Mouse (Mus musculus) thymus, postnatal 25 days (tissue): ENCODE data around the gene Shank1.
"Not testable (repeated sequence)": the region's sequence is repeated elsewhere in the genome, so short reads cannot be mapped to it uniquely, and the experiment has no call there.

Experiments
- DNase-seq: peaks from one replicate; pipeline ENCODE4 v3.0.0; 2022

Gene Shank1

DNA sequence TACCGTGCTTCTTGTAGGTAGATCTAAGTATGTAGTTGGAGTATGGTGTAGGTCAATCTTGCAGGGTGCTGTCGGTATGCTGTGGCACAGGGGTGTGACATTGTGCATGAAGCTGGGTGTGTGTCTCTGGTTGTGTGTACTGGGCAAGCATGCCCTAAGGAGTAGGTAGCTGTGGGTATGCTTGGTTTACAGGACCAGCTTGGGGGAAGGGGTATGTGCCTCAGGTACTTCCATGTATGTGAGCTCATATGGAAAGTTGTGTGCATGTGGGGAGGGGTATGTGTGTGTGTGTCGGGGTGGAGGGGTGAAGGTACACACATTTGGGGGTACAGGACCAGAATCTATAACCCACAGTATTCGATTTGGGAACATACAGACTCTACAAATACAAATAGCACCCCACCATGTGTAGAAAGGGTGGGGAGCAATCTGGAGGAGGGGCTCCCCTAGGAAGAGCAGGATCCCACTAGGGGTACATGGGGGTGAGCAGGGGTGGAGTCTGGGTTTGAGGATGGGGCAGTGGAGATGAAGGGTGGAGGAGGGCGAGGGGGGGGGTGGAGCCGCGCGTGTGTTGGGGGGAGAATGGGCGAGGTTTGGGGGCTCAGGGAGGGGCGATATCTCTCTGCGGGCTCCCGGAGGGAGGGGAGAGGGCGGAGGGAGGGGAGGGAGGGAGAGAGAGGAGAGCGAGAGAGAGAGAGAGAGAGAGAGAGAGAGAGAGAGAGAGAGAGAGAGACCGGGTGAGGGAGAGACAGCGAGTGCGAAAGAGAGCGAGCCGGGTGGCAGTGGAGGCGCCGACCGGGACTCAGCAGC lies at the start of gene Shank1:
Shank1 (plus strand) TSS at position 779 of the 810 bp plus-strand sequence.
- no peak for DNase-seq

DNA sequence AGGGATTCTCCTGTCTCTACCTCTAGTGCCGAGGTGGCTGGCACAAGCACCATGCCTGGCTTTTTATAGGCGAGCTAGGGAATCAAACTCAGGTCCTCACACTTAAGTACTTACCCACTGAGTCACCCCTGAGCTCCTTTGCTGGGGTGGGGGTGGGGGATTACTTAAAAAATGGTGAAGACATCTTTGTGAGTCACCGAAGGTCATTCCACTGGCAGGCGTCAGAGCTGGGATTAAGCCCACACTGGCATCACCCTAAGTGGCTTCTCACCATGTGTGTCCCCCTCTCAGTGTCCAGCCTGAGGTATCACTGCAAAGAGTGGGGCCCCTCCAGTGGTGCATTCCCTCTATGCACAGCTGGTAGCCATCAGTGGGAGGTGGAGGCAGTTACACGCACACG lies 49.6 kb upstream of the Shank1 start:
- DNase-seq = no peak

DNA sequence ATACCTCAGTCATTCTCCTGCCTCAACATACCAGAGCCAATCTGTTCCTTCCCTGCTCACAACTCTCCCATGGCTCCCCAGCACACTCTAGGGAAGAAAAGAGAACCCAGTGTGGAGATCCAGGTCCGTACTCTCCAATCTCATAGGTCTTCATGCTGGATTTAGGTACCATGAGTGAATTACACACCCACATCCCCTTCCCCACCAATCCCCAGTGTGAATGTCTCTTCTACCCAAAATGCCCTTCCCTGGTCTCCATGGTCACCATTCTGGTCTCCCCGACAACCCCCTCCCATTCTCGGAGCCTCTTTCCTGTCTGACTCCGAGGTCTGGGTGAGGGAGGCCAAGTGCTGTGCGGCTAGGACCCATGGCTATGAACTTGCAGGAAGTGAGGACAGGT lies 48.9 kb upstream of the Shank1 start, which contains the start of gene Gm15517:
Gm15517 (plus strand) TSS at position 301 of the 400 bp plus-strand sequence.
- DNase-seq = no peak

DNA sequence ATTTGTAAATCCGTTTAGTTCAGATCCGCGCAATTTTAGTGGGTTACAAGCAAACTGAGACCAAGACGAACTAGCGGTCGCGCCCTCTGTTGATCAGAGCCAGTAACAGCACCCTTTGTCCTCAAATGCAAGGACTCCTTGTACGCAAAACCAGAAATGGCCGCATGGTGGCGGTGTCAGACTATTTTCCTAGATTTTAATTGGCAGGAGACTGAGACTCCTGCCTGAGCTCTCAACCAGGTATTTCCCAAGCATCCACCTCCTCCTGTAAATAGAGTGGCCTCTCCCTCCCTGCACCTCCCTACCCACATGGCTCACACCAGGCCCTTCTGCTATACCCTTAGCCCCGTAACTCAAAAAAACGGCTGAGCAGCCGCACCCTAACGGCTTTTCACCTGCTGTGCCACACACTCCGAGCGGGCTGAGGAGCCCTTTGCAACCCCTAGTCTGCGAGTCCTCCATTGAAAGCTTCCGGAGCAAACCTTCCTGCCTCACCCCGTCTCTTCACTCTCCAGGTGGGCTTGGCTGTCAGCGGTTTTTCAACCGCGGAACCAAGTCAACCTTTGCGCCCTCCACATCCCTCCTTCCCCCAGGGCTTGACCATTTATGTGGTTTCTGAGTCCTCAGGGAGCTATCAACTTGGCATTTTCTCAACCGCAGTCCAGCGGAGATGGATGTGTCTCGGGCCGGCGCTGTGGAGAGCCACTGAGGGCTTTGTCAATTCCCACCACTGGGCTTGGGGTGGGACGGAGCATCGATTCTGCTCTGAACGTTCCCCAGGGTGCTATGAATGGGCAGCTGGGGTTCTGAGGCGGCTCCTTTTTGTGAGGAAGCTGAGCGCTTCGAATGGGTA lies 47.0 kb upstream of the Shank1 start:
- peak; percentile 96 for DNase-seq

DNA sequence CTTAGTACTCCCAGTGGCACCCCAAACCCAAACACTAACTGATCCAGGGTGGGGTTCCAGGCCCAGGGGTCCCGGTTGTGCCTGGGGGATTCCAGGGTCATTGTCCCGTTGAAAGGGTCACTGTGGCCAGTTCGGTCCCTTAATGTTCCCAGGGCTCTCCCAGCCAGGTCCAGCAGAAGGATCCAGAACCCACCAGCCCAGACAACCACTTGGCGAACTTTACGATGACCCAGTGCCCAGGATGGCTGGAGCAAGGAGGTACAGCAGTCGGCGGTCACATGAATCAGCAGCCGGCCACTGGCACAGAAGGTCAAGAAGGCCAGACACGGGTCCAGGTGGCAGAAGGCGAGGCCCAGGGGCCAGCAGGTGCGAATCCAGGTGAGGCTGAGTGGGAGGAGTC lies 41.9 kb upstream of the Shank1 start:
- no peak for DNase-seq

DNA sequence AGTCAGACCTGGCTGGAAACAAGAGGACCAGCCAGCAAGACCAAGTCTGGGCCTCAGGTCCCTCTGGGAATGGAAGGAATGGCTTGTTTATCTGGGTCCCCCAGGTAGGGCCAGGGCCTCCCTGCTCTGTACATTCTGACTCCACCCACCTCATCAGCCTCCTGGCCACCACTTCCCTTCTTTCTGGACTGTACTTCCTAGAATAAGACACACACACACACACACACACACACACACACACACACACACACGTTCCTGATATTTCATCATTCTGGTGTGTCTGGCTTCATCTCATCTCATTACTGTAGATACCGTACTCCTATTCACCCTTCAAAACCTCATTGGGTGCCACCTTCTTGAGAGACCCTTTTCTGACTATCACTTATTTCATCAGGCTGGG lies 40.7 kb upstream of the Shank1 start:
- no peak for DNase-seq

DNA sequence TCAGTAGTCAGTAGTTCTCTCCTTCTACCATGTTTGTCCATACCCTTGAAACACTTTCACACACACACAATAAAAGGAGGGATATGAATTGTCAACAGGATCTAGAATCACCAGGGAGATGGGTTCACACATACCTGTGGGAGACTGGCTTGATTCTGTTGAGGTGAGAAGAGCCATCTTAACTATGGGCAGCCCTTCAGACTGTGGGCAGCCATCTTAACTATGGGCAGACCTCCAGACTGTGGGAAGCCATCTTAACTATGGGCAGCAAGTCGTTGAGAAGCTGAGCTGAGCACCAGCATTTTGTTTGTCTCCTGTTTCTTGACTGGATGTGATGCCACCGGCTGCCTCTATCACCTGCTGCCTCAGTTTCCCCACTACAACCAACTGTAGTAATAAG lies 38.7 kb upstream of the Shank1 start:
- DNase-seq = no peak

DNA sequence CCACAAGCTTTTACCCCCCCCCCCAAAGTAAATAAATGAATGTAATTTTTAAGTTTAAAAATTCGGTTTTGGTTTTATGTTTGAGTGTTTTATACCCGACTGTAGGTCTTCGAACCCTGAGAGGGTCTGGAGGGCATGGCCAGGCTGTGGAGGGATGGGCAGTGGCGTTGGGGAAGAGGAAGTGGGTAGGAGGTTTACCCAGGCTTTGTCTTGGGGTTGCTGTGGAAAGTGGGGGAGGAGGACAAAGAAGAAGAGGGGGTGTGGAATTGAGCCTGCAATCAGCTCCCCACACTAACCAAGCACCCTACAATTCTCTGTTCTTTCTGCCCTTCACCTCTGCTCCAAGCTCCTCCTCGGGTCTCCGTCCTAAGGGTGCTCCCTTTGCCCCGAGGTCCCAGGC lies 37.5 kb upstream of the Shank1 start:
- DNase-seq = no peak

DNA sequence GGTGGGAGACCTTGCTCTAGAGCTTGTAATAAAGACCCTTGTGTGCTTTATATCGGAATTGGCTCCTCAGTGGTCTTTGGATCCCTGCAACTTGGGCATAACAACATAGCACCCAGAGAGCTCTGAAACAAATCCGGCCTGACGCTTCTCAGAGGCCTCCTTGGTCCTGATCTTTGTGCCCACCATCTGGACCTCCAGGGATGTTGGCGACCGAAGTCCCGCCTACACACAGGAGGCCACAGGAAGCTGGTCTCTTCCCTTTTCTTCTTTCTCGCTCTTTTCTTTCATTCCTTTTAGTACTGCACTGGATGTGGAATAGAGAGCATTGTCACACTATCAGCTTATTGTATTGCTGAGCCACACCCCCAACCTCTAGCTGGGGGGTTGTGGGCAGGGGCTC lies 36.6 kb upstream of the Shank1 start:
- no peak for DNase-seq

DNA sequence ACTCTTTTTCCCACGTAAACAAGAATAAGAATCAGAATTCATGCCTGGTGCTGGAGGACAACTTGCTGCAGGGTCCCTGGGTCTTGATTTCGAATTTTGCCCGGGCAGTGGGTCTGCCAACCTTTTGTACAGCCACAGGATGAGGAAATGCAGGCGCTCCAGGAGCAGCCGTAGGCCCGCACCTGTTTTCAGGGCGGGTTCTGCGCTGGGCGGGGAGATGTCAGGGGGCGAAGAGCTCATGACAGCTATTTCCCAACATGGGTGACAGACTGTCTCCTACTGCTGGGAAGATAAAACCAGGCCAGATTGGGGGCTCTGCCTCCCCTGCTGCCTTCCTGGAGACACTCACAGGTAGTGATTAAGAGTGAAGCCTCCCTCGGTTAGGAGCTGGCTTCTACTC lies 36.0 kb upstream of the Shank1 start:
- DNase-seq = no peak

DNA sequence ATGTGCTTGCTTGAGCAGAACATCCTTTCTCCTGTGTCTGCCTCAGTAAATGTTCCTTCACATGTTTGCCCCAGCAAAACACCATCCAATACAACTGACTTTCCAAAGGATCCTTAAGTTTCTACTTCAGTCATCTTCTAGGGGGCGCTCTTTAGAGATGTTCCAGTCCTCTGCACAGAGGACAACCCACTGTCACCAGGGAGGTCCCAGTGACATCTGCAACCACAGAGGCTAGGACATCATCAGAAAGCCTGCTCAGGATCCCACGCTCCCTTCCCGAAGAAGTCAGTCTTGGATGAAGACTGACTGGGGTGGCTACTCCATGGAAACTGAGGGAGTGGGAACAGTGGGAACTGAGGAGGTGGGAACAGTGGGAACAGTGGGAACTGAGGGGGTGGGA lies 34.5 kb upstream of the Shank1 start:
- no peak for DNase-seq

DNA sequence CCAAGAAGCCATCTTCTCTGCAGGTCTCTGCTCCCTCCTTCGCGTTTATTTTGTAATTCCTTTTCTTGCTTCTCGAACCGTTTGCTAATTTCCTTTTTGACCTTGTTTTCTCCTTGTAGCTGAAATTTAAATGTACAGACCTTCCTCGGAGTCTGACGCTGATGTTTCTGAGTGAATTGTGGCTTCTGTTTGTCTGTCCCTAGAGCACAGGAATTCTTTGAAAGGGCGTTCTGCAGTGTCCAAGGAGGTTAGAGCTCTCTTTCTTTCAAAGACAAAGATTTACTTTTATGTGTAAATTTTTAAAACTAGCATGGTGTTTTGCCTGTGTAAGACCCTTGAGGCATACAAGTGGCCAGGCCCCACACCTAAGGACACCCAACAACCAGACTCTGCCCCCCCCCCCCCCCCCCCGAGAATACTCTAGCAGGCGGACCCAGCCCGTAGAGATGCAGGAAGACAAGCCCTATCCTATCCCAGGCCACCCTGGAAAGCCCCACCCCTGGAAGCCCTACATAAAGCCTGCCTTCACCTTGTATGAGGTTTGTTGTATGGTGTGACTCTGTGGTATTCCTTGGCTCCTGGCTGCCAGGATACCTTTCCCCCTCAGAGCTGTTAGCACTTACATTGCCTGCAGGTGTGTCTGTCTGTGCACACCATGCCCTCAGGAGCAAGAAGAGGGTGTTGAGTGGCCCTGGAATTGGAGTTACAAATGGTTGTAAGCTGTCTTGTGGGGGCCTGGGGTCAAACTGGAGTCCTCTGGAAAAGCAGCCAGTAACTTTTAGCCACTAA lies 33.4 kb upstream of the Shank1 start:
- DNase-seq = no peak

DNA sequence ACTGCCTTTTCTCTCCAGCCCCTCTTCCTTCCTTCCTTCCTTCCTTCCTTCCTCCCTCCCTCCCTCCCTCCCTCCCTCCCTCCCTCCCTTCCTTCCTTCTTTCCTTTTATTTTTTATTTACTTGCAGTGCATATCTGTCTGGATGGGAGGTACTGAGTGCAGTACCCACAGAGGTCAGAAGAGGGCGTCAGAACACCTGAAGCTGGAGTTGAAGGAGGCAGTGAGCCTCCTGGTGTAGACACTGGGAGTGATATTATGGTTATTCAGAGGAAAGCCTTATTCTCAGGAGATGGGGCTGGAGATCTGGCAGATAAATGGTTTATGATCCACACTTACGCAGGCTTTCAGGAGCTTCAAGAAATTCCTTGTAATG lies 32.8 kb upstream of the Shank1 start:
- DNase-seq = peak; percentile 25

DNA sequence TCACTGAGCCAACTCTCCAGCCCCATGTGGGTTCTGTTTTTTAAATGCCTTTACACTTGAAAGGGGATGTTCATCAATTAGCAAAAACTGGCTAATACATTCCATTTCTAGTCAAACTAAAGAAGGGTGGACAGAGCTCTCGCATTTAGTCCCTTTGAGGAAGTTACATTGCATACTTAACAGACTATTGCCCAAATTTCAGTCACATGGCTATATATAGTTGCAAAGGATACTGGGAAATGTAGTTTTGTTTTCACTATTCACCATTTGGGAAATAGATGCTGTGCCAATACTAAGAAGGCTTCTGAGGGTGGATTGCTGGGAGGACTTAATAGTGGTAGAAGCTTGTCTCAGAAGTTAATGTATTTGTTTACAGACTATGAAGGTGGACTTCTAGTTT lies 29.1 kb upstream of the Shank1 start:
- DNase-seq = no peak

DNA sequence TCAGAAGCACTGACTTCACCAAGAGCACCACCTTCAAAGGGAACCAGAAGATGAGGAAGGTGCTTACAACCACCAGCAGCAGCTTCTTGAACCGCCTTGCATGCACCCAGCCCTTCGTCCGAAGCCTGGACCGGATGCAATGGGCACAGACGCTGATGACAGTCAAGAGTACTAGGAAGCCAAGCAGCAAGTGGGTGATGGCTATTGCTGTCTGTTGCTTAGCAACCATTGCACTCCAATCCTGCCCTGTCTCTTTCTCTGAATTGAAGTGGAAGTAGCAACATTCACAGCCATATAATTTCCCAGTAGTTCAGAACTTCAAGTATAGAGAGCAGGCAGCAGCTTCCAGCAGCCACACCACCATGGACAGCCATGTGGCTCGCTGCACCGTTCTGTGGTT lies 28.5 kb upstream of the Shank1 start:
- DNase-seq = no peak

DNA sequence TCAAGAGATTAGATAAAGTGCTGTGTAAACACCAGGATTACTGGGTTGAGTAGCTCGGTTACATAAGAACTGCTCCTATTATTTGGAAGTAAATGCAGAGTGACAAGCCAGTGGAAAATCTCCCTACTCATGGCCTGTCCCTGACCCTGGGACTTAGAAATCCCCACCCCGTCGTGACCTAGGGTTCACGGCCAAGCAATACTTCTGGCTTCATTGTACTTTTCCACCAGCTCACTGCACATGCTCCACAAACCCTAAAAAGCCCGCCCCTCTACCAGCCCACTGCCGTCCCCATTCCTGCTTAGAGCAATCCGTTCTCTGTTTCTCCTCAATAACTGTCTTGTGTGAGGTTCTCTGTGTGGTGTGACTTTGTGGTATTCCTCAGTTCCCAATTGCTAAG lies 22.3 kb upstream of the Shank1 start:
- DNase-seq = no peak

DNA sequence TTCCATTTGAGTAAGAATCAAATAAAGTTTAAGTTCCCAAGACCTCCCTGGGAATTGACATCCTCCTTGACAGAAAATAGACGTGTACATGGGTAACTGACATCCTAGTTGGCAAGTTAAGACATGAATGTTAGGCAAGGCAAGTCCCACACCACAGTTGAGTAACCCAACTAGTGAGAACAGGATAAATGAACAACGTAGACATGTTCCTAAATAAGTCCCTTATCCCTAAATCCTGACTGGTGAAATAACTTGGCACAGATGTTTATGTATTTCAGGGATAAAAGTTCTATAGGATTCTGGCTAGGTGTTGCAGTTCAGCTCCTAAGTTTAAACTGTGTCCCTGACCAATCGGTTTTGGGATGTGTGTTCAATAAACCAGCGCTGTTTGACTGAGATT lies 19.1 kb upstream of the Shank1 start:
- DNase-seq = no peak

DNA sequence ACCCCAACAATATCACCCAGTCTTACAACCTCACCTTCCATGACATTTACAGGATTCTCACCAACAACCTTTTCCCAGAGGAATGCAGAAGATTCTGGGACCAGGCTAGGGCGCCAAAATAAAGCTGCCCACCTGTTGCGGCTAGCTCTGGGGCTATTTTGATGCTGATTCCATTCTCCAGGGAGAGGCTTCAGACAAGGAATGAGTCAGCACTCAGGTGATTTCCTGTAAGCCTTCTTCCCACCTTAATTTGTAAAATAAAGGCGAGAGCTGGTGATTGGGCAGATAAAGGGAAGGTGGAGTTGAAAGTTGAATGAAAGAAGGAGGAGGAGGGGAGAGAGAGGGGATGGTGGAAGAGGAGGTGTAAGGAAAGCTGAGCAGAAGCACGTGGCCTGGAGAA lies 18.6 kb upstream of the Shank1 start:
- DNase-seq = no peak

DNA sequence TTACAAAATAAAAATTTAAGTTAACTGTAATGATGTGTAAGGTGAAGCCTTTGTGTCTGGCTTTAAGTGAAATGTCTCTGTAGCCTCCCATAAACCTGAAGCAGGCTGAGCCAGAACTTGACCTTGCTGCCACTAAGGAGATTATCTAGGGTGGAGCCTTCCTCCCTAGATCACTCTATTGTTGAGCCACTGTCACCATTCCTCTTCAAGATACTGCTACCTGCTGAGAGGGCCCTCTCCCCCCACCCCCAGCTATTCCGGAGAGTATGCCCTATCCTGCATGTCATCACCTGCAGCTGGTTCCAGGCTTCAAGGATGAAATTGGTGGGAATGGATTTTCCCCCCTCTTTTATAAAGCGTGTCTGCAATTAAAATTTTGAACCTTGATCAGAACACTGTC lies 12.6 kb upstream of the Shank1 start:
- not testable (repeated sequence) for DNase-seq

DNA sequence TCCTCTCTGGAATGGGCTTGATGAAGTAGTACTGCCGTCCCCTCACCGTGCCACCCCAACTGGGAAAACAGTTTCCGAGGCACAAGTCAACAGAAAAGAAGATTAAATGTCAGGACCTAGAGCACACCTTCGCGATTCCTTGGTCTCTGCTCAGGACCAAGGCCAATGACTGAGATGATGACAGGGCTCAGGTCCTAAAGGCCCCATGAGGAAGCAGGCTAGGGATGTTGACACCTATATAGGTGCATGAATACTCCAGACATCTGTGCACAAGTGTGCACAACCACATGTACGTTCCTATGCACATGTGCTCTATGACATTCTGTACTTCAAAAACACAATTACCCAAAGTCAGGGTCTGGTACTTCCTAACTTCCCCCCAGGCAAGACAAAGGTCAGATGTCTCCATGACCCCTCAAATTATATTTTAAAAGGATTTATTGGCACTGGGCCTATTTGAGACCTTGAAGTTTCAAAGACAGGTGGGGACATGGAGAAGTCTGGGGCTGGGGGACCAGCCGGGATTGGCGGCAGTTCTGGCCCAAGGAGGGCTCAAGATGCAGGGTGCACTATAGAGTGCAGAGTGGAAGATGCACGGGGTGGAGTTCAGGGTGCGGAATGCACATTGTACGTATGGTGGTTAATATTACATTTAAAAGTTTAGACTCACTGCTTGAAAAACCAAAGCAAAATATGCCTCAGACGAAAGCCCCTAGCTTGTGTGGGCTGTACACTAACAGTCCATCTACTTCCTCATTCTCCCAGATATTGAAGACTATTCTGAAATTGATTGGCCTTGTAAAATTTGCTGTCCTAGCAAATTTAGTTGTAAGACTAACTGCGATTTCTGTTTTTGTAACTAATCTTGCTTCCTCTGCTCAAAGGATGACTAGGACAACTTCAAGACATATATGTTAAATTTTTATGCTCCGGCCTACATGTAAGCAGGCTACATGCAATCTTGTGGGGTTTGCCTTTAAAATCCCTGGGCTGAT lies 6.4 kb upstream of the Shank1 start:
- DNase-seq = no peak

DNA sequence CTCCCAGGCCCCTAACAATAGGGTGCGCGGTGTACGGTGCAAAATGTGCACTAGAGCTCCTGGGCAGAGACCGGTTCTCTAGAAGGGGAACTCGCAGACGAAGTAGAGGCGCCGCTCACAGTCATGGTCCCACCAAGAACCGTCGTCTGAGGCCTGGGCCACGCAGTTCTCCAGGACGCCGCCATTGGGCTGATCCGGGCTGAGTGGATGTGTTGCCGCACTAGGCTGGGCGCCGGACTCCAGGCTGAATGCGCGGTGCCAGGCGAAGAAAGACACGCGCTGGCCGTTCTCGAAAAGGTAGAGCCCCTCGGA lies 5.6 kb upstream of the Shank1 start:
- DNase-seq = no peak
